Mouse (Mus musculus) cerebellum, postnatal 14 days (tissue): ENCODE measurements around the gene Spaca4.

Source experiments
- DNase-seq, 2 experiments: peaks; one replicate each; pipeline ENCODE4 v3.0.0; 2021; ENCODE audit warnings: mixed read lengths in 2 of 2

Spaca4 gene

GRCm38 (mm10) chr7:45725713-45726112 is at the start of gene Spaca4:
TSS of gene Spaca4 (minus strand) at chr7:45725813.
- peak in 1 of 2 experiments; percentile 29 for DNase-seq

- DNase-seq = no peak
Measured at GRCm38 (mm10) chr7:45775237-45775636, 49.6 kb upstream of the Spaca4 start.

GRCm38 (mm10) chr7:45771101-45771500 is 45.5 kb upstream of the Spaca4 start:
- no peak for DNase-seq

- no peak for DNase-seq
Measured at GRCm38 (mm10) chr7:45770427-45771082, 44.9 kb upstream of the Spaca4 start.

- DNase-seq = no peak
Measured at GRCm38 (mm10) chr7:45767500-45767899, 41.9 kb upstream of the Spaca4 start.

GRCm38 (mm10) chr7:45766764-45767163 is 41.2 kb upstream of the Spaca4 start:
- DNase-seq = no peak

- DNase-seq = no peak
Measured at GRCm38 (mm10) chr7:45765995-45766394, 40.4 kb upstream of the Spaca4 start.

- no peak for DNase-seq
Measured at GRCm38 (mm10) chr7:45760151-45760550, 34.5 kb upstream of the Spaca4 start.

- DNase-seq = no peak
Measured at GRCm38 (mm10) chr7:45759400-45759799, 33.8 kb upstream of the Spaca4 start.

GRCm38 (mm10) chr7:45755703-45756102 is 30.1 kb upstream of the Spaca4 start:
- DNase-seq = no peak

GRCm38 (mm10) chr7:45750162-45750561 is 24.5 kb upstream of the Spaca4 start:
- no peak for DNase-seq

GRCm38 (mm10) chr7:45749401-45749800 is 23.8 kb upstream of the Spaca4 start:
- no peak for DNase-seq

GRCm38 (mm10) chr7:45748110-45748509 is 22.5 kb upstream of the Spaca4 start:
- DNase-seq = no peak

- no peak for DNase-seq
Measured at GRCm38 (mm10) chr7:45747450-45747849, 21.8 kb upstream of the Spaca4 start.

GRCm38 (mm10) chr7:45746518-45746917 is 20.9 kb upstream of the Spaca4 start:
- DNase-seq = no peak

- peak; percentile 85 to 97 for DNase-seq
Measured at GRCm38 (mm10) chr7:45744387-45744786, 18.8 kb upstream of the Spaca4 start.

GRCm38 (mm10) chr7:45742338-45742737 is 16.7 kb upstream of the Spaca4 start:
- peak; percentile 53 to 80 for DNase-seq

GRCm38 (mm10) chr7:45741777-45742176 is 16.2 kb upstream of the Spaca4 start:
- no peak for DNase-seq

GRCm38 (mm10) chr7:45741308-45741707 is 15.7 kb upstream of the Spaca4 start:
- no peak for DNase-seq

- no peak for DNase-seq
Measured at GRCm38 (mm10) chr7:45739820-45740219, 14.2 kb upstream of the Spaca4 start.

GRCm38 (mm10) chr7:45739162-45739763 is 13.7 kb upstream of the Spaca4 start:
- DNase-seq = peak; percentile 92 to 94

- DNase-seq = no peak
Measured at GRCm38 (mm10) chr7:45733477-45733876, 7.9 kb upstream of the Spaca4 start.

- peak; percentile 47 to 69 for DNase-seq
Measured at GRCm38 (mm10) chr7:45730727-45731431, 5.3 kb upstream of the Spaca4 start.

GRCm38 (mm10) chr7:45727625-45728024 is 2.0 kb upstream of the Spaca4 start:
- no peak for DNase-seq
